Mouse (Mus musculus): ENCODE data around the gene Rdh16f1. TPM values are rescaled to one million over a fixed set of nuclear protein-coding genes. Genes with fewer than 3 reads are reported as not detected.

Rdh16f1 gene
- 1.9 and 2.1 TPM in 2 replicates for polyA plus RNA-seq (2015; fragmentation: Nextera tagmentation; extraction: Ambion mirVana)

DNA sequence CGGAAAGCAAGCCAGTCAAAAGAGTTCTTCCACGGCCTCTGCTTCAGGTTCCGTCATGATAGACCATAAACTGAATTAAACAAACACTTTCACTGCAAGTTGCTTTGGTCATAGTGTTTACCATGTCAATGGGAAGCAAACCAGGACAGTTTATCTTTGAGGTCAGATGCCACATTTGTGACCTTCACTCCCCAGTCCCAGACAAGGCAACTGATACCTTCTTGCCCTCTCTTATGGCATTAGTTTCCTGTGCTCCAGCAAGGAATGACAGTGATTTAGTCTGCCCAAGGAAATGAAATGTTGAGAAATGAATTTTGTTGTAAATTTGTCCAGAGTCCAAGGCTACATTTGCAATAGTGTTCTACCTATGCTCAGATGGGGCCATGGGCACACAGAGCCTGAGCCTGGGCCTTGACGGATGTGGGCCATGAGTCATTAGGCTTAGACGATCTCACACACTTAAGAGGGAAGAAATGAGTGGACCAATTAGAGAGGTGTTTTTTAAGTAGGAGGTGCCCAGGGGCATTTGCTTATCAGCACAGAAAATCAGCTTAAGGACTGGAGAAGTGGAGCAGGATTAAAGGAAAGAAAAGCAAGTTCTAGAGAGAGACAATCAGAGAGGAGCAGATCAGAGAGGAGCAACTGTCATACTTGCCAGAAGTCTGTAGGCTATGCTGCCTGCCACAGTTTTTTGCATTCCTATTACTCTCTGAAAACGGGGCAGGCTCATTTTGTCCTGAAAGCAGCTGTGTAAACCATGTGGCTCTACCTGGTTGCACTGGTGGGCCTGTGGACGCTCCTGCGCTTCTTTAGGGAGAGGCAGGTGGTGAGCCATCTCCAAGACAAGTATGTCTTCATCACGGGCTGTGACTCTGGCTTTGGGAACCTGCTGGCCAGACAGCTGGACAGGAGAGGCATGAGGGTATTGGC lies at the start of gene Rdh16f1, which contains the start of gene Rdh1:
TSS of gene Rdh16f1 (plus strand) at position 607 of the 930 bp plus-strand sequence.
TSS of gene Rdh1 (plus strand) at position 541 of the 930 bp plus-strand sequence.
- Histone ChIP-seq H3K27me3 (no peaks in the 10 kb centered on the region), H3K4me3 (replicated peaks) (no peak within 1 kb of the TSS), H3K4me2 (replicated peaks) (no peak within 1 kb of the TSS), H3K9me3 (replicated peaks) (no peaks in the 10 kb centered on the region), H3K9ac (no peak within 1 kb of the TSS), H3K4me1 (no peaks in the 10 kb centered on the region), H3K36me3 (no peaks in the 10 kb centered on the region), H3K27ac (replicated peaks) (no peak within 1 kb of the TSS)
- ATAC-seq (ENCODE audit: insufficient number of reproducible peaks, low FRiP score, low TSS enrichment, low read depth) = no peak
- 65% methylated on average over 9 of the region's 9 CpGs for WGBS

DNA sequence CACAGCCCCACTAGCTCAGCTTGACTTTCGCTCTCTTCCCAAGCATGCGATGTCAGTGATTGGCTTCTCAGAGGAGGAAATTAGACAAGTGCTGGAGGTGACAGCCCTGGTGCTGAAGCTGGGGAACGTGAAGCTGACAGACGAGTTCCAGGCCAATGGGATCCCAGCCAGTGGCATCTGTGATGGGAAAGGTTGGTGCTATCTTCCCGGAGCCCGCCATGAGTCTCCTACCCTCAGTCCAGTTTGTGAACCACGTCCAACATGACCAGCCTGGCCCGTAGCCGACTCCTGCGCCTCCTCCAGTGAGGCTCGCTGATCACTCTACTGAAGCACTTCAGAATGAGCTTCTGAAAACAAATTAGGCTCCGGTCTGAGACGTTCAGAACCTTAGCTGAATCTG lies 49.3 kb upstream of the Rdh16f1 start:
- Histone ChIP-seq H3K4me3 (replicated peaks) (no peak overlapping the region), H3K9ac (no peak overlapping the region), H3K4me1 (peaks cover 11% of the 10 kb centered on the region; the same call in 1 of the 2 replicates), H3K27ac (replicated peaks) (no peak overlapping the region), H3K27me3 (no peaks in the 10 kb centered on the region), H3K36me3 (no peaks in the 10 kb centered on the region), H3K9me3 (replicated peaks) (no peaks in the 10 kb centered on the region), H3K4me2 (replicated peaks) (no peak overlapping the region)
- 73% methylated on average over 13 of the region's 13 CpGs for WGBS
- ATAC-seq (ENCODE audit: insufficient number of reproducible peaks, low FRiP score, low TSS enrichment, low read depth) = no peak

DNA sequence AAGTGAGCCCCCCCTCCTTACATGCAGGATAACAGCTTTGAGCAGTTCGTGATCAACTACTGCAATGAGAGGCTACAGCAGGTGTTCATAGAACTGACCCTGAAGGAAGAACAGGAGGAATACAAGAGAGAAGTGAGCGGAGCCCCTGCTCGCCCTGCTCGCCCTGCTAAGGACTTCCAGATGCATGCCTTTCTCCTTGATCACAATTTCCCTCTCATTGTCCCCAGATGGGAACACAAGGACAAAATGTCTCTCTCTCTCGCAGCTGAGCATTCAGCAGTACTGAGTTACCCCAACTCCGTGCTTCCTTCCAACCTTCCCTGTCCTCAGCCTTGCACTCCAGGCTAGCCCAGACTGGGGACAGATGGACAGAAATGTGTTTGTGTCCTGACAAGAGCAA lies 46.9 kb upstream of the Rdh16f1 start:
- 40% methylated on average over 6 of the region's 6 CpGs for WGBS
- Histone ChIP-seq H3K27ac (replicated peaks) (no peak overlapping the region), H3K4me3 (replicated peaks) (no peak overlapping the region), H3K4me1 (peaks cover 11% of the 10 kb centered on the region; the same call in 1 of the 2 replicates), H3K9me3 (replicated peaks) (no peaks in the 10 kb centered on the region), H3K9ac (no peak overlapping the region), H3K36me3 (no peaks in the 10 kb centered on the region), H3K4me2 (replicated peaks) (no peak overlapping the region), H3K27me3 (no peaks in the 10 kb centered on the region)
- no peak for ATAC-seq (ENCODE audit: insufficient number of reproducible peaks, low FRiP score, low TSS enrichment, low read depth)

DNA sequence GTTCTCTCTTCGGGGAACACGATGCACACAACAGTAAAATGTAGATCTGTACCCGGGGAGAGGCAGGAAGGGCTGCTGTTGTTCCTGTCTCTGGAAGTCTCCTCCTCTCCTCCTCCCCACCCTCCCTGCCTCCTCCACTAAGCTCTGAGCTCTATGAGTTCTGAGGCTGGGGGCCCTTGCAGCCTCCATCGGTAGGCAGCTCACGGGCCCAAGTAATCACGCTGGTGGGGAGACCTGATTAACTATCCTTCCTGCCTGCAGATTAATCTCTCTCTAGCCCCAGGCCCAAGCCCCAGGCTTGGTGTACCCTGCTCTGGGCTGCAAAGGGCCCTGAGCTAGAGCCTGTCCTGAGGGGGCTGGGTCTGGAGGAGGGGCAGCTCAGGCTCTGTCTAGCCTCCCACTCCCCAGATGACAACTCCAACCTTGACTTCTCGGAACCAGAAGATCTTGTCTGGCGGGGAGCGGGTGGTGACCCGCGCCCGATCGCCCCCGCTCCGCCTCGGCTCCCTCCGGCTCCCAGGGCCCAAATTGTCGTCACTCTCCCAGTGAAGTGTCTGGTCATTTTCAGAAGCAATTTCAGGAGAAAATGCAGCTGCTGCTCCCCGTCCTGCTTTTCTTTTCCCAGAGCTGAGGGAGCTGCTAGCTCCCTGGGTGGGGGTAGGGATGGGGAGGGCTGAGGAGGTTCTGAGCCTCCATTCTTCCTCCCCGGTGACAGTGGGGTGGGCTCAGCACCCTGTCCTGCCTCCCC lies 37.7 kb upstream of the Rdh16f1 start:
- Histone ChIP-seq H3K27me3 (peaks cover 19% of the 10 kb centered on the region; the same call in 1 of the 2 replicates), H3K36me3 (no peaks in the 10 kb centered on the region), H3K9me3 (replicated peaks) (no peaks in the 10 kb centered on the region), H3K4me3 (replicated peaks) (peak overlapping the region; percentile 13), H3K27ac (replicated peaks) (no peak overlapping the region), H3K9ac (peak overlapping the region; percentile 15; the same call in 1 of the 2 replicates), H3K4me1 (peaks cover 17% of the 10 kb centered on the region), H3K4me2 (replicated peaks) (peak overlapping the region; percentile 34)
- ATAC-seq (ENCODE audit: insufficient number of reproducible peaks, low FRiP score, low TSS enrichment, low read depth) = no peak
- WGBS = 14% methylated on average over 20 of the region's 20 CpGs

DNA sequence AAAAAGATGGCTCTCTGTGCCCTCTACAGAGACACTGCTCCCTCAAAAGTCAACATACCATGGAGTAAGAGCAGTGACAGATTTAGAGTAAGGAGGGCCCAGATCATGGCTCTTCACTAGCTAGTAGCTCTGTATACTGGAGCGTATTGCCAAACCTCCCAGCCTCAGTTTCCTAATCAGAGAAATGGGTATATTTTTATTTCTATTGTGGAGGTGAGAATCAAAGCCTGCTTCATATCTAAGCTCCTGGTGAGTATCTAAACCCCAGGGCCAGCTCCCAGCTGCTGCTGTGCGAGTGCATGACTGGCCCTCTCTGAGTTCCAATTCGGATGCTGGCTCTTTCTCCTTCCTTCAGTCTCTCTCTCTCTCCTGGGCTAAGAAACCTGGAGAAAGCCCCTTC lies 35.4 kb upstream of the Rdh16f1 start, which contains the start of gene Tac2:
TSS of gene Tac2 (plus strand) at position 301 of the 400 bp plus-strand sequence.
- WGBS = 75% methylated on average over 3 of the region's 3 CpGs
- Histone ChIP-seq H3K9ac (no peak within 1 kb of the TSS), H3K27me3 (peaks cover 24% of the 10 kb centered on the region; the same call in 1 of the 2 replicates)

DNA sequence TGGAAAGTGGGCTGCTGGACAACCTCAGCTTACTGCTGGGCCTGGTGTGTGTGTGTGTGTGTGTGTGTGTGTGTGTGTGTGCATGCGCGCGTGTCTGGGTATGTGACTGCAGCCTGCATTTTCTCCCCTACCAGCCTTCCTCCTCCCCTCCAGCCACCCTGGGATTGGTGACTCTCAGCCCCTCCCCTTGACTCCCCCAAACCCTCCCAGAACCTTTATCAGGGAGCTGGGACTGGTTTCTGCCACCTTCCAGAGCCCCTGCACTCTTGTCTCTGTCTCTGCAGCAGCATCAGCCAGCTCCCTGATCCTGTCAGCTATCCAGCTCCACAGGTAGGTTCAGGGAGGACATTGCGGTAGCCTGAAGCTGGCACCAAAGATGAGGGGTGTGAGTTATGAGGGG lies 34.5 kb upstream of the Rdh16f1 start:
- Histone ChIP-seq H3K27me3 (peaks cover 24% of the 10 kb centered on the region; the same call in 1 of the 2 replicates), H3K27ac (replicated peaks) (no peak overlapping the region), H3K36me3 (no peaks in the 10 kb centered on the region), H3K4me3 (replicated peaks) (no peak overlapping the region), H3K9ac (no peak overlapping the region), H3K4me2 (replicated peaks) (no peak overlapping the region), H3K9me3 (replicated peaks) (no peaks in the 10 kb centered on the region), H3K4me1 (peaks cover 17% of the 10 kb centered on the region)
- 61% methylated on average over 4 of the region's 4 CpGs for WGBS
- no peak for ATAC-seq (ENCODE audit: insufficient number of reproducible peaks, low FRiP score, low TSS enrichment, low read depth)

More for the DNA sequence above, 35.4 kb upstream of the Rdh16f1 start, which contains the start of gene Tac2:
- ATAC-seq (ENCODE audit: insufficient number of reproducible peaks, low FRiP score, low TSS enrichment, low read depth) = no peak
- Histone ChIP-seq H3K36me3 (no peaks in the 10 kb centered on the region), H3K4me1 (peaks cover 17% of the 10 kb centered on the region), H3K27ac (replicated peaks) (no peak within 1 kb of the TSS), H3K4me2 (replicated peaks) (no peak within 1 kb of the TSS), H3K4me3 (replicated peaks) (no peak within 1 kb of the TSS), H3K9me3 (replicated peaks) (no peaks in the 10 kb centered on the region)

DNA sequence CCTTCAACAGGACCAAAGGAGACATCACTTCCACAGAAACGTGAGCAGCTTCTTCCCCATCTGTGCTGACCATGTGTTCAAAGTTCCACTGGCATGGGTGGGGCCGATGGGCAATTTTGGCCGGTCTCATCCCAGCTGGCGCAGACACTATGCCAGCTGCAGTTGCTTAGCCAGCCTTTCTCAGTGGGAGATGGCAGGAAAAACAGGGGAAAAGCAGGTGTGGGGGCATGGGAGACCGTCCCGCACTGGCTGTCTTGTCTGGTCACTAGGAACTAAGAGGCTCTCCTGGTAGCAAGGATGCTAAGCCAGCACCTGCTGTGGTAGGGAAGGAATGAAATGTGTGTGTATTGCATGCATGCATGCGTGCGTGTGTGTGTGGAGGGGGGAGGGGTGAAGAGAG lies 31.1 kb upstream of the Rdh16f1 start:
- Histone ChIP-seq H3K9ac (no peak overlapping the region), H3K27ac (replicated peaks) (no peak overlapping the region), H3K36me3 (no peaks in the 10 kb centered on the region), H3K4me2 (replicated peaks) (no peak overlapping the region), H3K27me3 (peaks cover 9% of the 10 kb centered on the region), H3K9me3 (replicated peaks) (no peaks in the 10 kb centered on the region), H3K4me3 (replicated peaks) (no peak overlapping the region), H3K4me1 (peaks cover 5% of the 10 kb centered on the region; the same call in 1 of the 2 replicates)
- ATAC-seq (ENCODE audit: insufficient number of reproducible peaks, low FRiP score, low TSS enrichment, low read depth) = no peak
- WGBS = 57% methylated on average over 8 of the region's 8 CpGs

DNA sequence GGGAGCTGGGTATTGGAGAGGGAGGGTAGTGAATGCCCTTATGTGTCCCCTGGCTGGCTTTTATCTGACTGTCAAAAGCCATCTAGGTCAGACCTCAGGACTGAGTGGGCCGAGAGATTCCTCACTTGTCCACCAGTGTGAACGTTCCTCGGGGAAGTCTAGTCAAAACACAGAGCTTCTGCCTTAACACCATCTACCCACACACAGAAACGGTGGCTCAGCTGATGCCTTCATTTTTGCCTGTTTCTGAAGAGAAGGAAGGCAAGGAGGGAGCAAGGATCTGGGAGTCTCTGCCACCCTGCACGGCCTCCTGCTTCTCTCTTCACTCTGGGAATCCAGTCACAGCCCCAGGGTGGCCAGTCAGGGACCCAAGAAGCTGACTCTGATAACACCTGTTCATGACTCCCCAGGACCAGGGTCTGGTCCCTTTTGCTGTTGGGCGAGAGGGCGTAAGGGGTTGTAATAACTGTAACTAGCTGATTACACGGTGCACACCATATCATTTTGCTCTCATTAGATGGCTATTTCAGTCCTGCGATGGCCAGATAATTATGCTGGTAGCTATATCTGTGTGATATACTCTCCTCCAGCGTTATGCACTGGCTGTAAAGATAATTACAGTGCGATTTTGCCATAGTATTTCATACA lies 29.2 kb upstream of the Rdh16f1 start:
- no peak overlapping the region for H3K4me2 ChIP-seq (replicated peaks)
- 47% methylated on average over 11 of the region's 11 CpGs for WGBS
- no peaks in the 10 kb centered on the region for H3K9me3 ChIP-seq (replicated peaks)
- H3K4me1 ChIP-seq = peaks cover 5% of the 10 kb centered on the region; the same call in 1 of the 2 replicates
- no peak for ATAC-seq (ENCODE audit: insufficient number of reproducible peaks, low FRiP score, low TSS enrichment, low read depth)
- no peak overlapping the region for H3K4me3 ChIP-seq (replicated peaks)
- peaks cover 9% of the 10 kb centered on the region for H3K27me3 ChIP-seq
- H3K27ac ChIP-seq (replicated peaks) = no peak overlapping the region
- H3K9ac ChIP-seq = no peak overlapping the region
- H3K36me3 ChIP-seq = no peaks in the 10 kb centered on the region

DNA sequence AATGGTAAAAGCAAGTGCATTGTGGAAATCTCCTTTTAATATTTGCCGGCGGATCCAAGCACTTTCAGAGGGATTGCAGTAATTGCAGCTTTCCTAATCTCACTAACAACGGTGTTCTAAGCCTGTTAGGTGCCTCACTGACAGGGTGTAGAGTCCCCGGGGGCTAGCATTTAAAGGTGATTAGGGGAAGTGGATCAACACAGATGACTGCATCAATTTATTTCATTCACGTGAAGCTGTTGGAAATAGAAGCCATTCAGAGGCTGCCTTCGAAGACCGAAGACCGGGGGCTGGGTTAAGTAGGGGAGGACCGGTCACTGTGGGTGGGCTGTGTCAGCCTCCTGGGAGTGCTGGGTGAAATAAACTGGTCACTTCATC lies 28.7 kb upstream of the Rdh16f1 start:
- H3K4me1 ChIP-seq = peaks cover 5% of the 10 kb centered on the region; the same call in 1 of the 2 replicates
- H3K9ac ChIP-seq = no peak overlapping the region
- H3K27me3 ChIP-seq = peaks cover 9% of the 10 kb centered on the region
- H3K27ac ChIP-seq (replicated peaks) = no peak overlapping the region
- H3K4me2 ChIP-seq (replicated peaks) = no peak overlapping the region
- H3K9me3 ChIP-seq (replicated peaks) = no peaks in the 10 kb centered on the region
- H3K36me3 ChIP-seq = no peaks in the 10 kb centered on the region
- H3K4me3 ChIP-seq (replicated peaks) = no peak overlapping the region
- 26% methylated on average over 9 of the region's 9 CpGs for WGBS
- ATAC-seq (ENCODE audit: insufficient number of reproducible peaks, low FRiP score, low TSS enrichment, low read depth) = no peak

DNA sequence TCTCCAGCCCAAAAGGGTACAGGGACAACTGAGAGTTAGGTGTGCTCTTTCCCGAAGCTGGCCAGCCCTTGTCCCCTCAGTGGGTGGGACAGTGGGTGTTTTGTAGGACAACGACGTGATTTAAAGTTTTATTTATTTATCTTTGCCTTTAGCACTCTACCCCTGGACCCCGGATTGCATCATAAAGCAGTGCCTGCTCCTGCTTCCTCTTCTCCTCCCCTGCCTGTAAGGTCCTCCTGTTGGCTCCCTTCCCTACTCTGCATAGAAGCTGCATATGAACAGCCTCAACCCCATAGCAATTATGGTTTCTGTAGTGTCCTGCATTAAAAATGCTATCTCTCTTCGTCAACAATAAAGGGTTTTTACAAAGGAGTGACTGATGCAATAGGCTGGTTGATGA lies 28.2 kb upstream of the Rdh16f1 start:
- Histone ChIP-seq H3K9me3 (replicated peaks) (no peaks in the 10 kb centered on the region), H3K4me2 (replicated peaks) (no peak overlapping the region), H3K27me3 (peaks cover 9% of the 10 kb centered on the region), H3K9ac (no peak overlapping the region), H3K4me1 (peaks cover 5% of the 10 kb centered on the region; the same call in 1 of the 2 replicates), H3K4me3 (replicated peaks) (no peak overlapping the region), H3K36me3 (no peaks in the 10 kb centered on the region), H3K27ac (replicated peaks) (no peak overlapping the region)
- ATAC-seq (ENCODE audit: insufficient number of reproducible peaks, low FRiP score, low TSS enrichment, low read depth) = no peak
- WGBS = 34% methylated on average over 5 of the region's 5 CpGs

All from embryonic facial prominence, embryonic 15.5 days (tissue).